Mouse (Mus musculus): ENCODE measurements around the gene Olfr601. TPM values are rescaled to one million over a fixed set of nuclear protein-coding genes. Genes with fewer than 3 reads are reported as not detected.

Olfr601 gene
- polyA plus RNA-seq (2015; fragmentation: Nextera tagmentation; extraction: Ambion mirVana) = not detected in 2 replicates

GRCm38 (mm10) chr7:103362555-103362954 is at the start of gene Olfr601:
Gene Olfr601, minus strand, starts transcription at chr7:103362655.

GRCm38 (mm10) chr7:103386077-103386476 is 23.6 kb upstream of the Olfr601 start, which contains the start of gene Olfr603:
Gene Olfr603, minus strand, starts transcription at chr7:103386177.

GRCm38 (mm10) chr7:103349569-103349968 is 12.9 kb downstream of the Olfr601 start, which contains the start of gene Olfr600:
Gene Olfr600, minus strand, starts transcription at chr7:103349669.

GRCm38 (mm10) chr7:103335617-103336016 is 26.8 kb downstream of the Olfr601 start, which contains the start of gene Olfr599:
Gene Olfr599, plus strand, starts transcription at chr7:103335917.

GRCm38 (mm10) chr7:103323268-103323667 is 39.2 kb downstream of the Olfr601 start, which contains the start of gene Olfr598:
Gene Olfr598, plus strand, starts transcription at chr7:103323568.

DNA sequence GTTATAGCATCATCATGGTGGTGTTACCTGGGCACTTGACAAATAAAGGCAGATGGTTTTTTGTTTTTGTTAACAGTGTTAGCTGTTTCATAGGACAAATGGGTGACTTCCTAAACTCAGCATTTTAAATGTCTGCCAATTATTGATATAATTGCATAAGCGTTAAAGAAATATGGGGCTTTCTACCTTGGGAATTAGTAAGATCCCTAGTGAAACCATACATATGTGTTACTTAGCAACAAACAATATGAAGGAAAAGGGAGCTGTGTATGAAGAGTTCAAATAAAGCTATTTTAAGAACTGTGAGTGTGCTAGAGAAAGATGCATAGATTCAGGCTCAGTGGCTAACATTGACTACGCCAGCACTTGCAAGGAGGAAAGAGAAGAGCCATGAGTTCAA is 46.4 kb downstream of the Olfr601 start, which contains the start of gene Olfr597:
TSS of gene Olfr597 (plus strand) at position 301 of the 400 bp plus-strand sequence.

Other genes starting within 250 kb of the Olfr601 start
- gene Olfr586, start 237.0 kb downstream of the Olfr601 start, polyA plus RNA-seq (2015; fragmentation: Nextera tagmentation; extraction: Ambion mirVana) = not detected in 2 replicates
- not detected in 2 replicates for gene Olfr588-ps1, start 221.8 kb downstream of the Olfr601 start, polyA plus RNA-seq (2015; fragmentation: Nextera tagmentation; extraction: Ambion mirVana)
- gene Olfr589, start 206.3 kb downstream of the Olfr601 start, polyA plus RNA-seq (2015; fragmentation: Nextera tagmentation; extraction: Ambion mirVana) = not detected in 2 replicates
- not detected in 2 replicates for gene Olfr591, start 184.3 kb downstream of the Olfr601 start, polyA plus RNA-seq (2015; fragmentation: Nextera tagmentation; extraction: Ambion mirVana)
- not detected in 2 replicates for gene Olfr592, start 177.9 kb downstream of the Olfr601 start, polyA plus RNA-seq (2015; fragmentation: Nextera tagmentation; extraction: Ambion mirVana)
- not detected in 2 replicates for gene Olfr593, start 150.8 kb downstream of the Olfr601 start, polyA plus RNA-seq (2015; fragmentation: Nextera tagmentation; extraction: Ambion mirVana)
- gene Olfr594, start 145.7 kb downstream of the Olfr601 start, polyA plus RNA-seq (2015; fragmentation: Nextera tagmentation; extraction: Ambion mirVana) = not detected in 2 replicates
- gene Usp17ld, start 110.2 kb downstream of the Olfr601 start, polyA plus RNA-seq (2015; fragmentation: Nextera tagmentation; extraction: Ambion mirVana) = not detected in 2 replicates
- gene Olfr596, start 57.0 kb downstream of the Olfr601 start, polyA plus RNA-seq (2015; fragmentation: Nextera tagmentation; extraction: Ambion mirVana) = not detected in 2 replicates
- gene Olfr597, start 46.3 kb downstream of the Olfr601 start, polyA plus RNA-seq (2015; fragmentation: Nextera tagmentation; extraction: Ambion mirVana) = not detected in 2 replicates
- gene Olfr598, start 39.1 kb downstream of the Olfr601 start, polyA plus RNA-seq (2015; fragmentation: Nextera tagmentation; extraction: Ambion mirVana) = not detected in 2 replicates
- gene Olfr599, start 26.7 kb downstream of the Olfr601 start, polyA plus RNA-seq (2015; fragmentation: Nextera tagmentation; extraction: Ambion mirVana) = not detected in 2 replicates
- gene Olfr600, start 13.0 kb downstream of the Olfr601 start, polyA plus RNA-seq (2015; fragmentation: Nextera tagmentation; extraction: Ambion mirVana) = not detected in 2 replicates
- gene Olfr603, start 23.5 kb upstream of the Olfr601 start, polyA plus RNA-seq (2015; fragmentation: Nextera tagmentation; extraction: Ambion mirVana) = not detected in 2 replicates
- gene Usp17lc, start 52.4 kb upstream of the Olfr601 start, polyA plus RNA-seq (2015; fragmentation: Nextera tagmentation; extraction: Ambion mirVana) = not detected in 2 replicates
- gene Olfr605, start 82.8 kb upstream of the Olfr601 start, polyA plus RNA-seq (2015; fragmentation: Nextera tagmentation; extraction: Ambion mirVana) = not detected in 2 replicates
- not detected in 2 replicates for gene Olfr606, start 86.4 kb upstream of the Olfr601 start, polyA plus RNA-seq (2015; fragmentation: Nextera tagmentation; extraction: Ambion mirVana)
- not detected in 2 replicates for gene Olfr607, start 101.5 kb upstream of the Olfr601 start, polyA plus RNA-seq (2015; fragmentation: Nextera tagmentation; extraction: Ambion mirVana)
- not detected in 2 replicates for gene Olfr608, start 107.2 kb upstream of the Olfr601 start, polyA plus RNA-seq (2015; fragmentation: Nextera tagmentation; extraction: Ambion mirVana)
- not detected in 2 replicates for gene Olfr609, start 135.4 kb upstream of the Olfr601 start, polyA plus RNA-seq (2015; fragmentation: Nextera tagmentation; extraction: Ambion mirVana)
- not detected in 2 replicates for gene Olfr610, start 149.5 kb upstream of the Olfr601 start, polyA plus RNA-seq (2015; fragmentation: Nextera tagmentation; extraction: Ambion mirVana)
- gene Olfr611, start 158.2 kb upstream of the Olfr601 start, polyA plus RNA-seq (2015; fragmentation: Nextera tagmentation; extraction: Ambion mirVana) = not detected in 2 replicates
- gene Olfr612, start 180.1 kb upstream of the Olfr601 start, polyA plus RNA-seq (2015; fragmentation: Nextera tagmentation; extraction: Ambion mirVana) = not detected in 2 replicates
- gene Olfr613, start 185.4 kb upstream of the Olfr601 start, polyA plus RNA-seq (2015; fragmentation: Nextera tagmentation; extraction: Ambion mirVana) = not detected in 2 replicates
- not detected in 2 replicates for gene Olfr615, start 193.4 kb upstream of the Olfr601 start, polyA plus RNA-seq (2015; fragmentation: Nextera tagmentation; extraction: Ambion mirVana)
- gene Olfr616, start 206.5 kb upstream of the Olfr601 start, polyA plus RNA-seq (2015; fragmentation: Nextera tagmentation; extraction: Ambion mirVana) = not detected in 2 replicates
- gene Olfr617, start 210.4 kb upstream of the Olfr601 start, polyA plus RNA-seq (2015; fragmentation: Nextera tagmentation; extraction: Ambion mirVana) = not detected in 2 replicates
- not detected in 2 replicates for gene Olfr618, start 227.4 kb upstream of the Olfr601 start, polyA plus RNA-seq (2015; fragmentation: Nextera tagmentation; extraction: Ambion mirVana)
- not detected in 2 replicates for gene Olfr619, start 237.9 kb upstream of the Olfr601 start, polyA plus RNA-seq (2015; fragmentation: Nextera tagmentation; extraction: Ambion mirVana)
- not detected in 2 replicates for gene Olfr620, start 249.9 kb upstream of the Olfr601 start, polyA plus RNA-seq (2015; fragmentation: Nextera tagmentation; extraction: Ambion mirVana)